Mouse (Mus musculus) skeletal muscle tissue, postnatal 0 days (tissue): ENCODE results near the gene Acsm4. TPM values are rescaled to one million over a fixed set of nuclear protein-coding genes. Genes with fewer than 3 reads are reported as not detected.

Experiments used
- polyA plus RNA-seq: library from polyadenylated mRNA; unstranded; fragments of >200 nt; fragmentation: Nextera tagmentation; extraction: Ambion mirVana; gene quantifications from 2 replicates; pipeline ENCODE4 v1.2.1, GENCODE M21; 2015

The Acsm4 gene
- polyA plus RNA-seq: 0.06 TPM in 1 of 2 replicates, not detected in the other

GRCm38 (mm10) chr7:119689726-119690125 lies at the start of gene Acsm4:
TSS of gene Acsm4 (plus strand) at chr7:119690026.

GRCm38 (mm10) chr7:119720253-119720946 lies 30.6 kb downstream of the Acsm4 start, which contains the start of gene Thumpd1:
TSS of gene Thumpd1 (minus strand) at chr7:119720798.

GRCm38 (mm10) chr7:119760527-119760951 lies 70.7 kb downstream of the Acsm4 start, which contains the start of gene Acsm3:
TSS of gene Acsm3 (plus strand) at chr7:119760923.

Other genes with a start within 250 kb of the Acsm4 start
- not detected in 2 replicates for gene Gp2, start 230.7 kb upstream of the Acsm4 start, polyA plus RNA-seq
- not detected in 2 replicates for gene Umod, start 210.7 kb upstream of the Acsm4 start, polyA plus RNA-seq
- 0.09 and 0.49 TPM in 2 replicates for gene Acsm5, start 170.6 kb upstream of the Acsm4 start, polyA plus RNA-seq
- not detected in 2 replicates for gene Pdilt, start 166.5 kb upstream of the Acsm4 start, polyA plus RNA-seq
- not detected in 2 replicates for gene Acsm2, start 135.7 kb upstream of the Acsm4 start, polyA plus RNA-seq
- gene Acsm1, start 83.0 kb upstream of the Acsm4 start, polyA plus RNA-seq: not detected in 2 replicates
- 28.6 and 30.5 TPM in 2 replicates for gene Thumpd1, start 30.8 kb downstream of the Acsm4 start, polyA plus RNA-seq
- 0.08 and 0.63 TPM in 2 replicates for gene Acsm3, start 70.9 kb downstream of the Acsm4 start, polyA plus RNA-seq
- gene Rexo5, start 104.0 kb downstream of the Acsm4 start, polyA plus RNA-seq: 2.8 and 5.3 TPM in 2 replicates
- gene Eri2, start 104.0 kb downstream of the Acsm4 start, polyA plus RNA-seq: 5.1 and 5.6 TPM in 2 replicates
- gene Lyrm1, start 205.8 kb downstream of the Acsm4 start, polyA plus RNA-seq: 8.6 and 10.5 TPM in 2 replicates
- gene Dcun1d3, start 206.3 kb downstream of the Acsm4 start, polyA plus RNA-seq: 6.4 and 8.4 TPM in 2 replicates